Mouse (Mus musculus): Measurements from ENCODE around the gene Rasa4. TPM values are rescaled to one million over a fixed set of nuclear protein-coding genes. Genes with fewer than 3 reads are reported as not detected.
"Not testable (repeated sequence)": the region's sequence is repeated elsewhere in the genome, so short reads cannot be mapped to it uniquely, and the experiment has no call there.

Gene Rasa4
- total and polyA plus RNA-seq, 3 experiments = 1.4 to 2.5 TPM; not detected in 1

GRCm38 (mm10) chr5:136149134-136149576 lies 65.4 kb downstream of the Rasa4 start:
- peak; percentile 84 for DNase-seq (ENCODE audit: low read depth, low spot score)

GRCm38 (mm10) chr5:136152365-136152764 lies 68.6 kb downstream of the Rasa4 start:
- H3K36me3 ChIP-seq (ENCODE audit: control insufficient read depth in 1 of 2, insufficient read depth in 2 of 2, low read length in 2 of 2) = peaks cover 0 to 16% of the 10 kb centered on the region in 2 experiments; a peak in 3 of 4 replicates
- TF ChIP-seq CHD2 (IDR thresholded peaks at IDR 0.05; ENCODE audit: low read length) (no peak), POLR2AphosphoS2 (IDR thresholded peaks at IDR 0.05; ENCODE audit: low read length) (no peak), RCOR1 (IDR thresholded peaks at IDR 0.05; ENCODE audit: low read depth, low read length) (no peak), MXI1 (IDR thresholded peaks at IDR 0.05; ENCODE audit: low read depth, low read length) (no peak), SIN3A (IDR thresholded peaks at IDR 0.05; ENCODE audit: low read length) (no peak), KAT2A (conservative IDR thresholded peaks at IDR 0.05; ENCODE audit: low read depth, low read length) (no peak), MEF2A (IDR thresholded peaks at IDR 0.05; ENCODE audit: extremely low read depth, insufficient replicate concordance, low read depth, low read length, poor library complexity, severe bottlenecking) (no peak), ELF1 (IDR thresholded peaks at IDR 0.05; ENCODE audit: low read depth, low read length) (no peak), ZKSCAN1 (IDR thresholded peaks at IDR 0.05; ENCODE audit: low read depth, low read length) (no peak), E2F4 (IDR thresholded peaks at IDR 0.05; ENCODE audit: borderline replicate concordance, low read depth, low read length) (no peak), MAFK (IDR thresholded peaks at IDR 0.05; ENCODE audit: borderline replicate concordance, low read depth, low read length) (no peak), NRF1 (IDR thresholded peaks at IDR 0.05; ENCODE audit: insufficient read depth, low read depth, low read length, poor library complexity, severe bottlenecking) (no peak), TBP (IDR thresholded peaks at IDR 0.05; ENCODE audit: low read depth, low read length) (no peak), POLR2AphosphoS5 (IDR thresholded peaks at IDR 0.05; ENCODE audit: borderline replicate concordance, low read depth, low read length) (no peak)
- no peak overlapping the region for H3K9ac ChIP-seq (ENCODE audit: control insufficient read depth, low read depth, low read length, poor library complexity, severe bottlenecking)
- H3K79me2 ChIP-seq (ENCODE audit: control insufficient read depth, insufficient read depth, low read length, poor library complexity) = no peaks in the 10 kb centered on the region
- H3K9me3 ChIP-seq (replicated peaks; ENCODE audit: insufficient read depth, low read length) = no peaks in the 10 kb centered on the region
- no peak for DNase-seq (ENCODE audit: low read depth, low spot score)
- H3K4me1 ChIP-seq (ENCODE audit: control insufficient read depth in 1 of 2, insufficient read depth in 2 of 2, low read length in 2 of 2) = peaks cover 10 to 22% of the 10 kb centered on the region in 2 experiments
- no peak overlapping the region for H3K27ac ChIP-seq (ENCODE audit: control insufficient read depth, low read depth, low read length)
- H3K4me3 ChIP-seq (ENCODE audit: control insufficient read depth in 1 of 2, insufficient read depth in 1 of 2, low read depth in 2 of 2, low read length in 2 of 2) = no peak overlapping the region
- no peaks in the 10 kb centered on the region for H3K27me3 ChIP-seq (ENCODE audit: control insufficient read depth in 1 of 2, insufficient read depth in 2 of 2, low read length in 2 of 2)

More at GRCm38 (mm10) chr5:136149134-136149576, 65.4 kb downstream of the Rasa4 start:
- peak overlapping the region in 1 of 2 experiments; percentile 26; a peak in 1 of 4 replicates for H3K4me3 ChIP-seq (ENCODE audit: control insufficient read depth in 1 of 2, insufficient read depth in 1 of 2, low read depth in 2 of 2, low read length in 2 of 2)
- not testable (repeated sequence) for H3K27me3 ChIP-seq (ENCODE audit: control insufficient read depth in 1 of 2, insufficient read depth in 2 of 2, low read length in 2 of 2); H3K79me2 ChIP-seq (ENCODE audit: control insufficient read depth, insufficient read depth, low read length, poor library complexity); H3K9me3 ChIP-seq (replicated peaks; ENCODE audit: insufficient read depth, low read length)
- 0 out of 2 replicates have a peak, but pooled peaks have one; percentile 12 for TF ChIP-seq GATA1 (IDR thresholded peaks at IDR 0.05; ENCODE audit: low read depth, low read length)
- TF ChIP-seq TCF12 (IDR thresholded peaks at IDR 0.05; ENCODE audit: low read depth, low read length) = peak; percentile 72
- TF ChIP-seq TAL1 (IDR thresholded peaks at IDR 0.05; ENCODE audit: low read length) = peak; percentile 81
- TF ChIP-seq POLR2A (IDR thresholded peaks at IDR 0.05; ENCODE audit: control insufficient read depth in 1 of 2, insufficient read depth in 1 of 2, low read depth in 1 of 2, low read length in 2 of 2, poor library complexity in 1 of 2) = peak in 1 of 2 experiments; percentile 44; a peak in 1 of 4 replicates
- TF ChIP-seq ETS1 (IDR thresholded peaks at IDR 0.05; ENCODE audit: low read depth, low read length) = peak; percentile 65; the same call in 1 of the 2 replicates
- TF ChIP-seq EP300 (IDR thresholded peaks at IDR 0.05; ENCODE audit: low read depth in 1 of 2, low read length in 2 of 2) = peak; percentile 27 to 64; a peak in 3 of 4 replicates
- H3K4me1 ChIP-seq (ENCODE audit: control insufficient read depth in 1 of 2, insufficient read depth in 2 of 2, low read length in 2 of 2) = peaks cover 20 to 37% of the 10 kb centered on the region in 2 experiments
- peak overlapping the region; percentile 90 for H3K27ac ChIP-seq (ENCODE audit: control insufficient read depth, low read depth, low read length)
- H3K36me3 ChIP-seq (ENCODE audit: control insufficient read depth in 1 of 2, insufficient read depth in 2 of 2, low read length in 2 of 2) = peaks cover 0 to 22% of the 10 kb centered on the region in 2 experiments; a peak in 3 of 4 replicates
- peak overlapping the region; percentile 53 for H3K9ac ChIP-seq (ENCODE audit: control insufficient read depth, low read depth, low read length, poor library complexity, severe bottlenecking)
